Mouse (Mus musculus): Measurements from ENCODE around the gene Plekha5.

DNA sequence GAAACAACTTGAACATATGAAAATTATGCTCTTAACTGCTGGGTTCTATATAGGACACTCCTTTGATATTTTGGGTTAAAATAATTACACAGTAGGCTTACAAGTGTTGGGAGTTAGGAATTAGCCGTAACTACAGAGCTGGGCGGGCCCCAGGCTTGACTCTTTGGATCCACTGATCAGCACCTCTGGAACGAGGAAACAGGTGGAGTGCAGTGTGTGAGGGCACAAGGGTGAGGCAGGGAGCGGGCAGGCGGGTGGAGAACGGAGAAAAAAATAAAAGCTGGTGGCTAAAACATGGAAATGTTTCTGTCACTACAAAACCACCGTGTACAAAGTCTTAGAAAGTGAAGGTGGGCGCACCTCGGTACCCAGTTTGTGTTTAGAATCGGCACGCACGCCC, 218.8 kb downstream of the Plekha5 start:
- no peak for TF ChIP-seq CTCF (IDR thresholded peaks at IDR 0.05; ENCODE audit: control insufficient read depth, insufficient read depth, insufficient replicate concordance, low read depth, low read length)
- no peak for TF ChIP-seq POLR2A (IDR thresholded peaks at IDR 0.05; ENCODE audit: control insufficient read depth, low read depth, low read length)

Data from testis, adult 2 months (tissue).